Mouse (Mus musculus): Measurements from ENCODE around the gene Camkk2. TPM values are rescaled to one million over a fixed set of nuclear protein-coding genes. Genes with fewer than 3 reads are reported as not detected.
A peak's percentile ranks its signal among the peaks of the same experiment; 100 is the strongest.

Camkk2 gene
- polyA plus RNA-seq, 1 experiment from 2014 or later = 29.2 TPM

DNA sequence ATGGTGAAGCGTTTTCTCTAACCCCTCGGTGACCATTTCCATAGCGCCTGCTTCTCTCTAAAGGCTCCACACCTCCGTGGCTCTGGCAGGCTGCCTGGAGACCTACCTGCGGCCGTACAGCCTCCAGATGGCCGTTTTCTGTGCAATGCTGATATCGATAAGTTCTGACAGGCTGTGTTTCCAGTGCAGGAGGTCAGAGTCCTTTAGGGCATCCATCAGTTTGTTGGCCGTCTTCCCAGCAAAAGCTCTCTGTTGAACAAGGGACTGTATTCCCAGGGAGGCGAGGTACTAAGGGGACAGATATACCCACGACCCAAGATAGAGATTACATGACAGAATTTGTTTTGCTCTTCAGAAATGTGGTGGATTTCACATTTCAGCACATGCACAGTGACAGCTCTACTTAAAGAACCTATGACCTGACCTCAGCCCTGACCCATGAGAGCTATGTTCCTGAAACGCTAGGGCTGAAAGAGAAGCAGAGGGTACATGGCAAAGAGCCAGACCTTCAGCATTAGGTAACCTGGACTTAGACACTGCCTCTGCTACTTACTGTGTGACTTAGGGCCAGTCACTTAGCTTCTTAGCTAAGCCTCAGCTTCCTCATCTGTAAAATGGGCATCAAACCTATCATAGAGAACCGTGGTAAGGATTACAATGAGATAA is 21.3 kb upstream of the Camkk2 start:
- TF ChIP-seq EP300 (IDR thresholded peaks at IDR 0.05) = no peak
- TF ChIP-seq CTCF (IDR thresholded peaks at IDR 0.05) = no peak
- WGBS = 64% methylated on average over 13 of the region's 13 CpGs
- no peak overlapping the region for H3K4me3 ChIP-seq (ENCODE audit: low read depth, low read length)
- H3K9ac ChIP-seq (replicated peaks; ENCODE audit: low read depth) = no peak overlapping the region
- H3K4me2 ChIP-seq (replicated peaks; ENCODE audit: low read depth, low read length) = no peak overlapping the region
- ATAC-seq (no peak), DNase-seq (ENCODE audit: low spot score) (no peak)
- peaks cover 6% of the 10 kb centered on the region; the same call in 1 of the 2 replicates for H3K4me1 ChIP-seq (ENCODE audit: insufficient read depth, low read depth, low read length)
- no peak overlapping the region for H3K27ac ChIP-seq (ENCODE audit: low read length)
- no peaks in the 10 kb centered on the region for H3K27me3 ChIP-seq (replicated peaks; ENCODE audit: insufficient read depth, low read length)
- H3K36me3 ChIP-seq (ENCODE audit: insufficient read depth, low read length) = peaks cover 28% of the 10 kb centered on the region; the same call in 1 of the 2 replicates
- H3K9me3 ChIP-seq (ENCODE audit: low read length) = no peaks in the 10 kb centered on the region

DNA sequence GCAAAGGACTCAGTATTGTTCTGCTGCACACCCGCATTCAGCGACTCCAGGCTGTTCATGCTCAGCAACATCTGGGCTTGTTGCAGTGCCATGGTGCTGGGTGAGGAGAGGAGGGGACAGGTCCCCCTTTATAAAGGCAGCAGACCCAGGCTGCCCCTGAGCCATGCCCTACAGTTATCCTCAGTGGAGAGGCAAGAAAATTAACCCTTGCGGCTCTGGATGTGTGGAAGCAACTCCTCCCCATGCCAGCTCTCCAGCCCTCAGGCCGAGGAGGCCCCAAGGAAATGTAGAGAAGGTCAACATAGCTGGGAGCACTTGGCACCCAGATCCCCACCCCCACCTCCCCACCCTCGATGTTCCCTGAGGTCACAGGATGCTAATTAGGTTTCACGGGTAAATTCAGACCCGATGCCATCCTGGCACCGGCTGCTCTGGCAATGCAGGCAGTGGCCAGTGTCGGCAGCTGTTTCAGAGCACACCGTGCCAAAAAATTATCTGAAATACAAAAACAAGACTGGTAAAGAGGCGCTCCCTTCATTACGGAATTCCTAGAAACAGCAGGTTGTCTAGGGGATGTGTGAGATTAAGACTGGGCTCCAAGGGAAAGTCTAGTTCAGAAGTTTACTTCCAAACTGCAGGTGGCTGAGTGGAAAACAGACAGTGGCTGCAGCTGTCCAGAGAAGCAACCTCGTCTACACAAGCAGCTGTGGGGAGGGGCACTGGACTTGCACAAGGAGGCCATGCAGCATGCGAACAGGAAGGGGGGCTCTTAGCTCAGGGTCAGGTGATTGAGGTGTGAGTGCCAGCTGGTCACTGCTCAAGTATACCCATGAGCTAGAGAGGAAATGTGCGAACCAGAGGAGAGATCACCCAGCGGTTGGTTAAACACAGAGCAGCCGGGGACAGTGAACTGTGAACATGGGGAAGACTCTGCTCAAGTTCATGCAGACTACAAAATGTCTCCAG is 20.5 kb upstream of the Camkk2 start:
- H3K27ac ChIP-seq (ENCODE audit: low read length) = no peak overlapping the region; the same call in 1 of the 2 replicates
- H3K4me3 ChIP-seq (ENCODE audit: low read depth, low read length) = no peak overlapping the region
- no peak overlapping the region for H3K9ac ChIP-seq (replicated peaks; ENCODE audit: low read depth)
- H3K9me3 ChIP-seq (ENCODE audit: low read length) = no peaks in the 10 kb centered on the region
- WGBS = 71% methylated on average over 17 of the region's 17 CpGs
- no peak for TF ChIP-seq CTCF (IDR thresholded peaks at IDR 0.05)
- no peak for TF ChIP-seq EP300 (IDR thresholded peaks at IDR 0.05)
- DNase-seq (ENCODE audit: low spot score) = peak; percentile 32
- peaks cover 23% of the 10 kb centered on the region; the same call in 1 of the 2 replicates for H3K36me3 ChIP-seq (ENCODE audit: insufficient read depth, low read length)
- H3K4me1 ChIP-seq (ENCODE audit: insufficient read depth, low read depth, low read length) = peaks cover 6% of the 10 kb centered on the region; the same call in 1 of the 2 replicates
- ATAC-seq = peak; percentile 26; the same call in 1 of the 2 replicates
- H3K4me2 ChIP-seq (replicated peaks; ENCODE audit: low read depth, low read length) = no peak overlapping the region
- H3K27me3 ChIP-seq (replicated peaks; ENCODE audit: insufficient read depth, low read length) = no peaks in the 10 kb centered on the region

DNA sequence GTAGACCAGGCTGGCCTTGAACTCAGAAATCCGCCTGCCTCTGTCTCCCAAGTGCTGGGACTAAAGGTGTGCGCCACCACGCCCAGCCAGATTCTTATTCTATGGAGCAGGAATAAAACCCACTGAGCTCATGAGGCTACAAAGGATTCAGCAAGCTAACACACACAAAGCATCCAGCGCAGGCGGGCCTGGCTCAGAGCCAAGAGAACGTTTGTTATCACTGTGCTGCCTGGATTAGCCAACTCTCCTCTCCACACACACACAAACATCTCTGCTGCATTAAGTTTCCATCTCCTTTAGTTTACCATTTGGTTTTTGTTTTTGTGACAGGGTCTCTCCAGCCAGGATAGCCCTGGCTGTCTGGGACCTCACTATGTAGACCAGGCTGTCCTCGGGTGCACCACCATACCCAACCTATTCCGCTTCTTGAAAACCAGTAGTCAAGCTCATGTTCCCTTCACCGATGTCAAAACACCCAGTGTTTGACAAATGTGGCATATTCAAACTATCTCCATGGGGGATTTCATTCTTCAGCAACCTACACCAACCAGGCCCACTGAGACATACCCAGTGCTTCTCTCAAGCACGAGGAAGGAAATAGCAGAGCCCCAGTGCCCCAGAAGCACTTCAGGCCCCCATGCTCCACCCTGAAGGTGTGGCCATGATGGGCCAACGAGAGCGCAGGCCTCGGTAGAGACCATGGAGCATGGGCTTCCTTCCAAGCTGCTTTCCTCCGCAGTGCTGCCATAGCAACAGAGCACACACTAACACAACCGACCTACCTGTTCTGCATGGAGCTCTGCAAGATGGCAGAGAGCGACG is 19.6 kb upstream of the Camkk2 start:
- Histone ChIP-seq H3K9me3 (ENCODE audit: low read length) (no peaks in the 10 kb centered on the region), H3K9ac (replicated peaks; ENCODE audit: low read depth) (no peak overlapping the region), H3K27me3 (replicated peaks; ENCODE audit: insufficient read depth, low read length) (no peaks in the 10 kb centered on the region), H3K27ac (ENCODE audit: low read length) (no peak overlapping the region), H3K4me2 (replicated peaks; ENCODE audit: low read depth, low read length) (no peak overlapping the region), H3K36me3 (ENCODE audit: insufficient read depth, low read length) (peaks cover 14% of the 10 kb centered on the region; the same call in 1 of the 2 replicates), H3K4me1 (ENCODE audit: insufficient read depth, low read depth, low read length) (peaks cover 6% of the 10 kb centered on the region; the same call in 1 of the 2 replicates), H3K4me3 (ENCODE audit: low read depth, low read length) (no peak overlapping the region)
- TF ChIP-seq CTCF (IDR thresholded peaks at IDR 0.05) (no peak), EP300 (IDR thresholded peaks at IDR 0.05) (no peak)
- ATAC-seq = peak; percentile 86
- DNase-seq (ENCODE audit: low spot score) = peak; percentile 85
- whole genome bisulfite sequencing = 33% methylated on average over 17 of the region's 17 CpGs

DNA sequence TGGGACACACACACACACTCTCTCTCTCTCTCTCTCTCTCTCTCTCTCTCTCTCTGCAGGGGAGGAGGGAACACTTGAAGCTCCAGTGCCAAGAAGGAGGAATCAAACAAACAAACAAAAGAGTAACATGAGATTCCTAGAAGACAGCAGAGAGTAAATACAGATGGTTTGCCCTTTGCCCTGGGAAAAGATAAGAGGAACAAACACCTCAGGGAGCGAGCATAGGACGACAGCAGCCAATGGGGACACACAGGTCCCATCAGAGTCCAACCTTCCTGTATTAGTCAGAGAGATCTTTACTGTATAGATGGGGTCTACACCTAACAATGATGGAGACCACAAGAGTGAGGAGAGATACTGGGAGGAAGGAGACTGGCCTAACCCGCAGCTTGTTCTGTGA is 18.7 kb upstream of the Camkk2 start:
- no peak overlapping the region for H3K9ac ChIP-seq (replicated peaks; ENCODE audit: low read depth)
- H3K36me3 ChIP-seq (ENCODE audit: insufficient read depth, low read length) = peaks cover 13% of the 10 kb centered on the region; the same call in 1 of the 2 replicates
- no peaks in the 10 kb centered on the region for H3K27me3 ChIP-seq (replicated peaks; ENCODE audit: insufficient read depth, low read length)
- WGBS = 73% methylated on average over 3 of the region's 3 CpGs
- no peak for ATAC-seq
- H3K27ac ChIP-seq (ENCODE audit: low read length) = no peak overlapping the region
- H3K9me3 ChIP-seq (ENCODE audit: low read length) = no peaks in the 10 kb centered on the region
- H3K4me2 ChIP-seq (replicated peaks; ENCODE audit: low read depth, low read length) = no peak overlapping the region
- DNase-seq (ENCODE audit: low spot score) = no peak
- TF ChIP-seq EP300 (IDR thresholded peaks at IDR 0.05) = no peak
- TF ChIP-seq CTCF (IDR thresholded peaks at IDR 0.05) = no peak
- H3K4me3 ChIP-seq (ENCODE audit: low read depth, low read length) = no peak overlapping the region
- peaks cover 6% of the 10 kb centered on the region; the same call in 1 of the 2 replicates for H3K4me1 ChIP-seq (ENCODE audit: insufficient read depth, low read depth, low read length)

DNA sequence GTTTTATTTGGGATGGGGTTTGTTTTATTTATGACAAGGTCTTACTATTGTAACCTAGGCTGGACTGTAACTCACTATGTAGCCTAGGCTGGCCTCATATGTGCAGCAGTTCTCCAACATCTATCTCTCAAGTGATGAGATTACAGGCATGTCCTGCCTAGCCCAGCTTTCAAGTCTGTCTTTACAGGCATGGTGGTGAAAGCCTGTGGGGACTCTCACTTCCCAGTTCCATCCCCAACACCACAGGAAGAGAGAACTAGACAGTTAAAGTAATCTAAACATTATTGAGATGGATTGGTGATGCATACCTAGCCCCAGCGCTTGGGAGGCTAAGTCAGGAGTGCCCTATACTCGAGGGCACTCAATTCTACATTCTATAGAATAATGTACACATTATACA is 9.5 kb upstream of the Camkk2 start:
- ATAC-seq (no peak), DNase-seq (ENCODE audit: low spot score) (no peak)
- no peaks in the 10 kb centered on the region for H3K4me1 ChIP-seq (ENCODE audit: insufficient read depth, low read depth, low read length)
- H3K4me3 ChIP-seq (ENCODE audit: low read depth, low read length) = no peak overlapping the region
- H3K9ac ChIP-seq (replicated peaks; ENCODE audit: low read depth) = no peak overlapping the region
- H3K27me3 ChIP-seq (replicated peaks; ENCODE audit: insufficient read depth, low read length) = no peaks in the 10 kb centered on the region
- no peak overlapping the region for H3K27ac ChIP-seq (ENCODE audit: low read length)
- no peak overlapping the region for H3K4me2 ChIP-seq (replicated peaks; ENCODE audit: low read depth, low read length)
- H3K36me3 ChIP-seq (ENCODE audit: insufficient read depth, low read length) = peaks cover 26% of the 10 kb centered on the region; the same call in 1 of the 2 replicates
- WGBS = 71% methylated on average over 2 of the region's 2 CpGs
- TF ChIP-seq EP300 (IDR thresholded peaks at IDR 0.05) (no peak), CTCF (IDR thresholded peaks at IDR 0.05) (no peak)
- H3K9me3 ChIP-seq (ENCODE audit: low read length) = no peaks in the 10 kb centered on the region
